Mouse (Mus musculus): Measurements from ENCODE around the gene Sept6.

The Sept6 gene

DNA sequence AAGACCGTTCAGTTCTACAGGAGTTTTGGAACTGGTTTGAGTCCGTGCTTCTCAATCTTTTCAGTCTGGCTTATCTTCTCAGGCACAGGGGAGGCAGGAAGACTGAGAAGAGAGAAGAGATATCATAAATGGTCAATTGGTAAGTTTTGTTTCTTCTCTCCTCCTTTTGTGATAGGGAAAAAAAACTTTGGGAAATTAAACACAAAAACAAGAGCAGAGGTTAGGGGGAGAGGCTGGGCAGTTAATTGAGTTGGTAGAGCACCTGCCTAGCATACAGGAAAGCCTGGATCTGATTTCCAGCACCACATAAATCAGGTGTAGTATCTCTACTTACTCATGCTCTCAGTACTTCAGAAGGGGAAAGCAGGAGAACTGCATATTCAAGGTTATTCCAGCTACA is at the start of gene Sept6:
Sept6 (minus strand) TSS at position 101 of the 400 bp plus-strand sequence.
- DNase-seq (ENCODE audit: low read depth, low spot score), result no peak

DNA sequence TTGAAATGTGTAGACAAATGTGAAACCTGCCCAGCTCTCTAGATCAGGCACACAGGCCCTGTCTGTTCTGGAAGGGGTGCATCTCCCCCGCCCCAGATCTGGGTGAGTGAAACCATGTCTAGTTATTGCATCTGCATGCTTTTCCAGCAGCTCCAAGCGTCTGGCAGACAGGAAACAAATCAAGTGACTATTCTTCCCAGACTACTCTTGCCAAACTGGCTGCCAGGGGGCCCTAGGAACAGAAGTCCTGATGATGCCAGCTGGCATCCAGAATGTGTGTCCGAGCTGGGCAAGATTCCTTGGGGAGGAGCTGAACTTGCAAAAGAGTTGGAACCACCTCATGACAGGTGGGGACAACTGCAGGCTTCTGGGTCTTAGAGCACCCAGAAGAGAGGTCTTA is 36.8 kb upstream of the Sept6 start:
- DNase-seq (ENCODE audit: low read depth, low spot score), result no peak

DNA sequence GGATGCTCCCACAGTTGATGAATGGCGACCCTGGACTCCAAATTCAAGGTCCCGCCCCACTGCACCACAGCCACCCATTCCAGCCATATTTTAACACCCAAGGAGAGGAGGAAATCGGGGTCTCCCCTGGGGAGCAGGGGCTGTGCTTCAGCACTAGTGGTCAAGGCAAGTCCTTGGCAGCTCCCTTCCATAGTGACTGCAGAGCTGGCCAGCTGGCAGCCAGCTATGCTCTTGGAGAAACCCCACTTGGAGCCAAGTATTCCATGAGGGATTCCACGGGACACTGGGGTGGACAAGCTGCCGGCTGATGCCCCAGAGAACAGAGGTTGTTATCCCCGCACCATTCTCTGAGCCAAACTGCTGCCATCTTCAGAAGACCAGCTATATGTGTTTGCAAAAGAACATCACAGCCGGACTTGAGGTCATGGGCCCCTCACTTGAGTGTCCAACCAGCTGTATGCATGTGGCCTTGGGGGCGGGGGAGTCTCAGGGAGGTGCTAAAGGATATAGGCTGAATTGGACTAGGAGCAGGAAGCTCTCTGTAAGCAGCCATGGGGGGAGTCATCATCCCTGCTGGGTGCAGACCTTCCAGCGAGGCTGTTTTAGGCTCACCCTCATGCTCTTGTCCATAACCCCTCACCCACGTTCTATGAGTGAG is 32.2 kb upstream of the Sept6 start:
- no peak for DNase-seq (ENCODE audit: low read depth, low spot score)

DNA sequence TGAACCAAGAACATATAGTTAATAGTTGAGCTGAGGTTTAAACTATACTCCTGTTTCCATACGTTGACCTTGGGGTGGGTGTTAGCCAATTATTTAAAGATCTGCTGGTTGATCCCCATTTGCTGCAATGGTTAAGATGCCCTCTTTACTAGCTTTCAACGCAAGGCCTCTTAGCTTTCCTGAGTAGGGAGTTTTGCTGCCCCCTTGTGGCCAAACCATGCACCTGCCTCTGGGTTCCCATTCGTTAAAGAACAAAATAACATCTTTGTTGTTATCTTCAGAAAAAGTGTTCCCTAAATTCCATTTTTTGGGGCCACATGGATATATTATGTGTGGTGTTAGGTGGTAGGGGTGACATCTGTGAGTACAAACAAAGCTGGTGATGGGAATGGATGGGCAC is 31.1 kb upstream of the Sept6 start:
- no peak for DNase-seq (ENCODE audit: low read depth, low spot score)

DNA sequence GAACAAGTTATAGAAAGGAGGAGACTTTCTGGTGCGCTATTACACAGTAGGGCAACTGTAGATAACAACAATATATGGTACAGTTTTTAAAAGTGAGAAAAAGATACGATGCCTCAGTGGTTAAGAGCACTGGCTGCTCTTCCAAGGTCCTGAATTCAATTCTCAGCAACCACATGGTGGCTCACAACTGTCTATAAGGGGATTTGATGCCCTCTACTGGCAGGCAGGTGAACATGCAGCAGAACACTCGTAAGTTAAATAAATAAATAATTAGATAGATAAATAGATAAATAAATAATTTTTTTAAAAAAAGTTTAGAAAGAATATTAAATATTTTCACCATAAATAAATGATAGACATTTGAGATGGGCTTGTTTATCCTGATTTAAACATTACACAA is 27.5 kb upstream of the Sept6 start:
- DNase-seq (ENCODE audit: low read depth, low spot score), result no peak

DNA sequence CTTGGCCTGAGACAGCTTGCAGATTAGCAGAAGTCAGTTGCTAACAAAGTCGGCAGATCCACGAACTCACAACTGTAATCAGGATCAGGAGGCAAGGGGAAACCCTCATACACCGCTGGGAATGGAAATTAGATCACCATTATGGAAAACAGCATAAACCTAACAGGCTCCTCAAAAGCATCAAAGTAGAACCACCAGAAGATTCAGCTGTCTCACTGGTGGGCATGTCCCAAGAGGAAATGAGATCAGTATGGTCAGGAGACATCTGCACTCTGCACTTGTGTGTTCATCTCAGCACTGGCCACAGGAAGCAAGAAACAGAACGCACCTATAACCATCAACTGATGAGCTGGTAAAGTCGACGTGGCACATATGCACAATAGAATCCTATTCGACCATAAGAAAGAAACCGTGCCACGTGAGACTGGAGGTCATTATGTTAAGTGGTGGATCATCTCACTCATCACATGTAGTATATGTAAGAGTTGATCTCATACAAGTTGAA is 26.6 kb upstream of the Sept6 start:
- no peak for DNase-seq (ENCODE audit: low read depth, low spot score)

DNA sequence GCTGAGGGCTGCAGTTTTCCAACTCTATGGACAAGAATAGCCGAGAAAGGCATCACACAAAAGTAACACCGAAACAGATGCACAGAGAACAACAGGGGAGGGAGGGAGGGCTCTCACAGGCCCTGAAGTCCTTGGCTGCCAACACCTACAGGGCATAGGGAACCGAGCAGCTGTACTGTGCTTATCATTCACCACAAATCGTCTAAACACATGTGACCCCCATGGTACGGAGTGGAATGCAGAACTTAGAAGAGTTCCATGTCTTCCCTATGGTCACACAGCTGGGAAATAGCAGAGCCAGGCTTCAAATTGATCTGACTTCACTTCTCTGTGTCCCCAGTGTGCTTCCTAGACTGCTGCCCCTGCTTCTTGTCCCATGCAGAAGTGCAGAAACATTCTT is 22.3 kb upstream of the Sept6 start:
- no peak for DNase-seq (ENCODE audit: low read depth, low spot score)

DNA sequence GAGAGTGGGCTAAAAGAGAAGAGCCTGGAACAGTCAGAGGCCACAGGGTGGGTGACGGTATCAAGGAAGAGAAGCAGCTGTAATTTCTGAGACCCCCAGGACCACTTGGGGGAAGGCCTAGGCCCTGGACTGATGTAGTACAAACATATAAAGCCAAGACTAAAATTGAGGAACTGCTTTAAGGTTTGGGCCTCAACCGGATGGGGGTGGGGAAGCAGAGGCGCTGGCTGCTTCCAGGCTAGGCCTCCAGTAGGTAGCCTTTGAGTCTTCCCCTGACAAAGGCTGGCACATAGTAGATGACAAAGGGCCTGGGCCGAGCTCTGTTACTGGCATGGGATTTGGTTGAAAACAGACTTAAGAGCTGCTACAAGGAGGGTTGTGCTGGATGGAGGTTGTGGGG is 555 bp downstream of the Sept6 start:
- DNase-seq (ENCODE audit: low read depth, low spot score), result no peak

DNA sequence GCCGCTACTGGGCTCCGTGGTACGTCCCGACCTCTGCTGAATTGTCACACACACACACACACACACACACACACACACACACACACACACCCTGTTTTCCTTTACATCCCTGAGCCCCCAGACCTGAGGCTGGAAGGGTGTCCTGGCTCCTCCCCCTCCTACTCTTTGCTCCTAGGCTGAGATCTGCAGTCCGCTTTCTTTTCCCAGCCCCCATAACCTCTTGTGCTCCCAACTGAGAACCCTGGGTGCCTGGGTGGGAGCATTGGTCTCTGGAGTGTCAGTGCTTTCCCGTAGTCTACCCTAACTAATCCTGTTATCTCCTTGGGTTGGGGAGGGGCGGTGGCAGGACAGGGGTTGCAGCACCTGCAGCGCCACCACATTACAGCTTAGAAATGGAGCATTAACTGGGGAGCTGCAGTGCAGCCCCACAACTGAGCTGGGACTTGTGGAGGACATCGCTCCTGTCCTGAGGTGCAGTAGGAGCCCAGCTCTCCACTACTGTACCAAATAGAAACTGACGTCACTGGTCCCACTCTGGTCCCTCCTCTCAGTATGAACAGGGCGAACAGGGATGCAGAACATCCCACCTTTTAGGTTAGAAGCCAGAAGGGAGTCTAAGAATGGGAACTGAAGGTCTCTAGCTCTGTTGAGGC is 1.7 kb downstream of the Sept6 start:
- DNase-seq (ENCODE audit: low read depth, low spot score), result no peak

DNA sequence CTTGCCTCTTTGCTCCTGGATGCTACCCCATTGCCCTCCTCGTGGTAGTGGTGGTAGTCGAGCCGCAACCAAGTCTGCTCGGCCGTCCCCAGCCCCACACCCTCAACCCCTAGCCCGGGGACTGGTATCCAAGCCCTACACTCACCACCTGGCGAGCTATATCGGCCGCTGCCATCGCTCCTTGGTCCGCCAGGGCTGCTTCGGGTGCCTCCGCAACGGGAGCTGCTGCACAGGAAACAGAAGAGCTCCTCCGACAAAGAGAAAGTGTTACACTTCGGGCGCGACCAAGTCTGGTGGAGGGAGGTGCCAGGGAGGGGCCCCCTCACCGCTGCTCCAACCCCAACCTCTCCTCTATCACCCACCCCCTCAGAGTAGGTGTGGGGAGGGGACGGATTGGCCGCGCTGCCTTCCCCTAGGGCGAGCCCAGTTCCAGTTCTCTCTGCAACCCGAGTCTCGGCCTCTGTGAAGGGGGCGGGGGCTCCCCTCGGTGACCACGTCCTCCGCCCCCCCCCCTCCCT is 2.3 kb downstream of the Sept6 start:
- peak; percentile 18 for DNase-seq (ENCODE audit: low read depth, low spot score)

DNA sequence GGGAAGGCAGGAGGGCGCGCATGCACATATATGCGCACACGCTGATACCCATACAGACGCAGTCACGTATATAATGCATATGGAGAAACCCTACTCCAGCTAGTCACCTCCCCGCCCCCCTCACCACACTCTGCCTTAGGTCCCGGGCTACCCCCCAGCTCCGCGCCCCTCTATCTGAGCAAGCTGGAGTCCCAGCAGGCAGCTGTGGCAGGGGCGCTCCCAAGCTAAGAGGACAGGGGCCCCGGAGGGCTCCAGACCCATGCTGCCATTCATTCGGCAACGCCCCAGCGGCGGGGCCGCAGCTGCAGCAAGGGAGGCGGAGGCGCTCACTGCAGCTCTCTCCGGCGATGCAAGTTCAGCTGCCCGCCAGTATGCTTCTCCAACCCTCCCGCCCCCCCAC is 2.8 kb downstream of the Sept6 start:
- DNase-seq (ENCODE audit: low read depth, low spot score), result no peak

DNA sequence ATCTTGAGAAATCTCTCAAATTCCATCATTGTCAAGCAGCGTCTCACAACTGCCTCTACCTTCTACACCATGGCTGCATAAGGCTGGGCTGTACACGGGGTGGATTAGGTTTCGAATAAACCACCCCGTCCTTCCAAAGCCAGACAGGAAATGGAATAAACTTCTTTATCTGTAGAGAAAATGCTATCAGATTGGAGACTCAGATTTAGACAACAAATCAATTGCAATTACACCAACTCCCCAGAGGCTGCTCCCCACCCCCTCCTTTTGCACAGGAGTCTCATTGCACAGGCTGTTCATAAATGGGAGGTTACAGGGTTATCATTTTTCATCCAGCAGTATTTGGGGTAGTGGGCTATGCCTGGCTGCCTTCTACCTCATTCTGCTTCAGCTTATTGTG is 3.7 kb downstream of the Sept6 start:
- DNase-seq (ENCODE audit: low read depth, low spot score), result no peak

DNA sequence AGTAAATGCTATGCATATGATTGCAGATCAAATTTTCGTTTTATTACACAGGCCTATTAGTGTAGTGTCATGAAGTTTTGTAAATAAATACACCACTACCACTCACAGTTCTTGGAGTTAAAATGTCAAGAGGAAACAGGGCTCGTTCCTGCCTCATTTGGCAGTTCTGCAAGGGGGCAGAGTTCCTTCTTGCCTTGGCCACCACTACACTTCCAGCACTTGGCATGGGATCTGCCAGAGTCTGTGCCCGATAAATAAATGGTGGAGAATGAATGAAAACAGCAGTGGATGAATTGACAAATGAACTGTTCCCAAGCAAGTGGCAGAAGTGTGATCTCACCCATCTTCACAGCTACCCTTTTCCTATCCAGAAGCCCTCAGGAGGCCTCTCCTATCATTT is 6.6 kb downstream of the Sept6 start:
- DNase-seq (ENCODE audit: low read depth, low spot score), result no peak

DNA sequence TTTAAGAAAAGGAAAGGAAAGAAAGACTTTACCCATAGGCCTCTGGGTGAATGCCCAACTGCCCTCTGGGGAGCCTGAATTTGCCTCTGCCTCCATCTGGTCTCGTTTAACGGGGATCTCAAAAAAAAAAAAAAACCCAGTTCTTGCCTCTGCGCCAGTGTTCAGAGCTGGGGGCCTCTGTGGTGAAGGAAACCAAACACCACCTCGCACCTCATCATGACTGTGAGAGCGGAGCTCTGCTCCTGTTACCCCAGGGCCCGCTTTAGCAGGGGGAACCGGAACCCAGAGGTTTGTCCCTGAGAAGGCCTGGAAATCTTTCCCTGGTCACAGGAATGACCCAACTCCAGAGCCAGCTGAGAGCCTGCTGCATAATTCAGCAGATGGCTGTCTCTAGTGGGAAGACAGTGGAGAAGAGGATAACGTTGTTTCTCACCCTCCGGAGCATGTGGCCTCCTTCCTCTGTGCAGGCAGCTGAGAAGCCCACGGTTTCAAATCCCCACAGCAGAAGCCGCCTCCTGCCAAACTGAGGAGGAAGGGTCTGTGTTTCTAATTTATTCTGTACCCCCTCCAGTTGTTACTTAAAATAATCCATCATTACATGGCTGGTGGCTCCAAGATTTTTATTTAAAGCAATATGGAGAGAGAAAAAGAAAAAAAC is 7.8 kb downstream of the Sept6 start:
- no peak for DNase-seq (ENCODE audit: low read depth, low spot score)

DNA sequence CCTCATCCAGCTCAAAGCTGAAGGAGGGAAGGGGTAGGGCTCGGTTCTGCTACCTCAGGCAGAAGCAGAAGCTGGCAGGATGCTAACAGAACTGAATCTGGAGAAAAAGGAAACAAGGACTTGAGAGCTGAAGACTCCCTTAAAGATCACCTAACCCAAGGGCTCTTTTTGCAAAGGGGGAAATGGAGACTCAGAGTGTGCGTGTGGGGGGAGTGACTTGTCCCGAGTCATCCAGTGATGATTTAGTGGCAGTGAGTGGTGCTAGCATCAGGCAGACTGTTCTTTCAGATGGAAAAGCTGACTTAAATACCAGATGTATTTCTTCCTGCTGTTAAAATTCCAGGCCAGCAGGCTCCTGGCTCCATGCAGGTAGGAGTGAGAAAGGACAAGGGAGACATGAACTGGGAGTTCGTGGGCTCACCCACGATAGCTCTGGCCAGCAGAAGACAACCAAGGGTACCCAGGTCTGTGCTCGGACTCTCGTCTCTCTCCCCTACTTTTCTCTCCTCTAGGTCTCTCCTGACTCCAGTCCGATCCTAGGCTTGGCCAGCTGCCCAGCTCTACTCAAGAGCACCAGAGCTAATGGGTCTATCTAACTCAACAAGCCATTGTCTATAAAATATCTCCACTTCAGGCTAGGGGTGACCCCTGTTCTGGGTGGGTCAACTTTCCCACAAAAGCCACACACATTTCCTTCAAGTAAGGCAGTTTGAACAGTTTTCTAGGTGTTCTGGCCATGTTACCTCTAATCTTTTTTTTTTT is 8.5 kb downstream of the Sept6 start:
- DNase-seq (ENCODE audit: low read depth, low spot score), result no peak

DNA sequence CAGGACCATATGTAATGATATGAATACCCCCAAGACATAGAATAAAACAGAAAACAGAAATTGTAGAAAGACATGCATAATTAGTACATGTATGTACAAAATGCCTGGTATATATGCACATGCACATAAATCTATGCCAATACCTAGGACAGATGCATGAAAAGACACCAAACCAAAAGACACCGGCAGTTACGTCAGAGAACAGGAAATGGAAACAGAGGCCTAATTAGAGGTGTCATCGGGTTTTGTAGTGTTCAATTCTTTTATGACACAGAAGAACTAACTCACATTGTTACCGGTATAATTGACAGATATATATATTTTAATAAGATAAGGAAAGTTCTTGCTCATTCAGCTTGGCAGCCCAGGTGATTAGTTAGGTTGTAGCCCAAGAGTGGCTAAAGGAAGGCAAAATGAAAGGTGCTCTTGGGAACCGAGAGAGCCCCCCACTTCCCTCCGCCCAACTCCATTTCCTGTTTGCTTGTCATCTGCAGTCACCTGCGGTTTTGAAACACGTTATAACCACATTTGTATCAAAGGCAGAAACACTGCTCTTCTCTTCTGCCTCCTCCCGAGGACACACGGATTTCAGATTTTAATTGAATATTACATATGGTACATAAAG is 10.9 kb downstream of the Sept6 start:
- DNase-seq (ENCODE audit: low read depth, low spot score), result no peak

DNA sequence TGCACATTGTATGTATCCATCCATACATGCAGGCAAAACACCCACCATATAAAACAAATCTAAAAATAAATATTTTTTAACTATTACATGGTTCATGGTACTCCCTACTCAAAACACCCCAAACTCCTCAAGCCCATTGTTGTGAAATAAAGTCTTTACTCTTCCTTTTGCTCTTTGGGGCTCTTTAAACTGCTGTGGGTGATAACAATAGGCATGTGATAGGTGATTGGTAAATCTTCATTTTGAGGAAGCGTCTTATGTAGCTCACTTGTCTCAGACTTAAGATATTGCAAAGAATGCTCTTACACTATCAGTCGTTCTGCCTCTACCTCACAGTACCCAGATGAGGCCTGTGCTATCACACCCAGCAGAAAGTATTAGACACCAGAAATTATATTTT is 13.7 kb downstream of the Sept6 start:
- DNase-seq (ENCODE audit: low read depth, low spot score), result no peak

DNA sequence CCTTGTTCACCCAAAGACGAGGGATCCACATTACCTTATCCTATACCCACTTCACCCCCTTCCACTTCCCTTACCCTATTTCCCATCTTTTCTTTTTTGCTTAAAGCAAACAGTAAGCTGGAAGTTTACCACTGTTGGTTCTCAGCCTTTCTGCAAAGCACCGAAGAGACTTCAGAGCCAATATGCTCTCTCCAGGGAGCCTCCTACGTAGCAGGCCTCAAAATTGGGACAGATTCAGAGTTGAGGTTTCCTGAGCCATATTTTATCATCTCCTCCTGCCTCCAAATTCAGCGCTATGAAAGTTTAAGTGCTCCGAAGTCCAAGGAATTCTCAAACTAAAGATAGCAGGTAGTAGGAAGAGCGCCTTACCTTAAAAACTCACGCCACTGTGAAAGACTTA is 14.6 kb downstream of the Sept6 start:
- DNase-seq (ENCODE audit: low read depth, low spot score), result no peak

DNA sequence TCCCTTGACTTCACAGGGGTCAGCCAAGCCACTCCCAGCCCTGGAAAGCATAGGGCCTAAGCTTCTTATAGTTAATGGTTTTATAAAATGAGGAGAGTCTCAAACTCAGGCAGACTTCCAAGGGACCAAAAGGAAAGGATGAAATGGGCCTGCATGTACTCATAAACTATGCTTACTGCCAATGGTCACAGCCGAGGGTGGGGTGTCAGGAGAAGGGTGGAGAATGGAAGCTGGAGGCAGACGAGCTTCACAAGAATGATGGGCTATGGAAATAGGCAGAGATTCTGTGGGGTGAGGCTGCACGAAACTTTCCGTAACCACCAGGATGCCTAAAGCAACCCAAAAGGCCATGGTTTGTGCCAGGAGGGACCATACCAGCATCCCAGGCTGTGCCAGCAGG is 15.3 kb downstream of the Sept6 start:
- no peak for DNase-seq (ENCODE audit: low read depth, low spot score)

DNA sequence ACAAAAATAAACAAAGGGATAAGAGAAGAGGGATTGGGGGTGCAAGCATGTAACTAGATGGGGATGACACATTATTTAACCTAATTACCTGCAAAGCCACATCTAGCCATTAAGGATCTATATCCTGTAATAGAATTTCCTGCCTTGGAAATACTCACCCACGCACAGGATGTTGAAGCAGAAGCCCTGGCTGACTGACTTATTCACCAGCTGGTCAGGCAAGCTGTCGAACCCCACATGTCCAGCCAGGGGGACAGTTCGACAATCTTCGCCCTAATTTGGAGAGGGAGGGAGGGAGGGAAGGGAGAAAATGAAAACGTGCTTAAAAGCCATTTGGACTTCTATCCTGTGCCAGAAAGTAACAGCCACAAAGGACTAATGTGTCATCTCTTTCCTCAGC is 16.7 kb downstream of the Sept6 start:
- DNase-seq (ENCODE audit: low read depth, low spot score), result no peak

DNA sequence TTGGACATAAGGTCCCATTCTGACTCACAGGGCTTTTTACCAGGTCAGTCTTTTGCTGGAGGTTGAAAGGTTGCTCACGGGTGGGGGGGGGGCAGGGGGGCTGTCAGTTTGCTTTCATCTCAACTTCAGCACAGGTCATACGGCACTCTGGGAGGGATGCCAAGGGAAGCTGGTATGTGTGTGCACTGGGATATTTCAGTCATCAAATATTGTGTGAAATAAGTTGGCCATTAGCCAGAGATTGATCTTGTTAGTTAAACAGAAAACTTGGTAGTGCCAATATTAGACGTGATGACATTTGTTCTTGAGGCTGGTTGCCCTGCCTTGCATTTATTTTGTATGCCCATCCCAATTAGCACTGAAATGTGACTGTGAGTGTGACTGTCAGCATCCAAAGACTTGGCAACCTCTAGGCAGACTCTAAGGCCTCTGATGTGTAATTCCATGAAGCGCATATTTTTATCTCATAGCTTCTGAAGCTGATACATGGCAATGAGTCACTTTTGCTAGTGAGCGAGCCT is 18.6 kb downstream of the Sept6 start:
- no peak for DNase-seq (ENCODE audit: low read depth, low spot score)
